Comparison of ENCODE assay signal across 8 mouse cellular contexts in genomic region chr2:24685347-24685746, GRCm38 (mm10).
"Had no signal": no experiment of that assay in that cellular context is flagged by ENCODE, and none has a peak within 500 bp of the region (broad histone marks: within the 10 kb centered on the region; RNA-seq: fewer than 3 reads in every experiment).

No protein-coding gene starts in this region.

- ATAC-seq: inflammation-experienced regulatory T-cells, adult 6 months; midbrain, embryonic 16.5 days had no signal

- DNase-seq: kidney, adult 2 months; kidney, postnatal 14 days; lung, adult 18-20 months; retina, postnatal 1 day; thymus, adult 2 months; thymus, postnatal 25 days had no signal
